Mouse (Mus musculus): ENCODE data around the gene Maats1. TPM values are rescaled to one million over a fixed set of nuclear protein-coding genes. Genes with fewer than 3 reads are reported as not detected.
A peak's percentile ranks its signal among the peaks of the same experiment; 100 is the strongest.

Maats1 gene
- total RNA-seq, 2 experiments from 2014 or later, result not detected

- ATAC-seq (replicated peaks; ENCODE audit: poor library complexity, severe bottlenecking), result no peak
Measured at GRCm38 (mm10) chr16:38302367-38302766, 39.6 kb downstream of the Maats1 start.

DNA sequence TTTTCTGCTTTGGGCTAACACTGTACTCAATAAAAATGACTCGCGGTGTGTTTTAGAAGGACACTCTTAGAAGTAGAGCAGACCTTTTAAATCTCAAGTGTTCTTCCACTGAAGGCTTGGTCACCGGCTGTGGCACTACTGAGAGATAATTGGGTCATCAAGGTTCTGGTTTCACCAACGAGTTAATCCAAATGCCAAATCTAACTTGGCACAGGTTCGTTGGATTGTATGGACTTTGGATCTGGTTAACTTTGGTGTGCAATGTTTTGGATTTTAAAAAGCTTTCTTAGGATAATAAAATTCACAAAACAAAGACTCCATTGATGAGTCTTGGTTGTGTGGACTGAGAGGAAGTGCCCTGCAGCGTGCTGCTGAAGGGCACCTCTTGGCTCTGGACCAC is 43.5 kb downstream of the Maats1 start:
- no peak for ATAC-seq (replicated peaks; ENCODE audit: poor library complexity, severe bottlenecking)

DNA sequence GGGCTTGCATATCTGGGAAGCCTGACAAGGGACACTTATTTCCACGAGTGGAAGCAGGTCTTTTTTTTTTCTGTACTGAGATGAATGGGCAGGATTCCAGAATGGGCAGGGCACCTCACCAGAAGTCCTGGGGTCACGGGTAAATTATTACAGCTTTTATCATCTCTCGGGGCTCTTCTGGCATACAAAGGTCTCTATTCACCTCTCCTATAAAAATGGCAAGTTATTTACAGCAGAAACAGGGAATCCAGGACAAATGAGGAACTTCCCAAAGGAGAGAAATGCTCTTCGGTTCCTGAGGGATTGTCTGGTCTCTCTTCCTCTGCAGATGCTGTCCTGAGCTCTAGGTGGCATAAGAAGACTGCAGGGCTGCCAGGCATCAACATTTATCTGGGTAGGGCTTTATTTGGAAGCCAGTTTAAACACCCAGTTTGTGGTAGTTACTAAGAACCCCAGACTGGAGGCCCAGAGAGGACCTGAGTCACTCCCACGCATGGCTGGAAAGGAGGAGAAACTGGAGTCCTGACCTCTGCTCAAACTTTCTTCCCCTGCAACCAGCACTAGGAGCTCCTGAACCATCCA is 46.5 kb downstream of the Maats1 start:
- no peak for ATAC-seq (replicated peaks; ENCODE audit: poor library complexity, severe bottlenecking)

DNA sequence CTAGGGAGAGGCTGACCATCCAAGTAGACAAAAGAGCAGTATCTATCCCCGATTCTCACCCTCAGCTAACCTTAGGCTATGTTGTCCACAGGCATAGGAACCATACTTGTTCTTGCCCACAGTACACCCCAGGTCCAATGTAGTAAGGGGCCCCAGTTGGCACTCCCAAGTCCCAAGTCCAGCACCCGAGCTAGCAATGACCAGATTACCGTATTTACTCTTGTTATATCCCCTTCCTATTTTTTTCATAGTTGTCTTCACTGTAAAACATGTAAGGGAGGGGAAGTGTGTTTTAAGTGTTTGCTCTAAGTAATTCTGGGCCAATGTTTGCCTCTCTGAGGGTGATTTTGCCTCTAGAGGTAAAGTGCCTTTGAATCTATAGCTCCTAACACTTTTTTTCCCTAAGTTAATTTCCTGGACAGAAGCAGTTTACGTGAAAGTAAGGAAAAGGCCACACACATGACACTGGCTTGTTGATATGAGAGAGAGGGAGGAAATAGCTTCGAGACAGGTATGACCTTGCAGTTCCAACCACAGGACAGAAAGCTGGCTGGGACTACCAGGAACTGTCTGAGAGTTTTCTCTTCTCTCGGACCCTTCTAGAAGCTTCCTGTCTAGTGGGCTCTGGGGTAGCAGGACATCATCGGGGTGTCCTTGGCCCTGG is 47.1 kb downstream of the Maats1 start, which contains the start of gene Nr1i2:
TSS of gene Nr1i2 (minus strand) at position 140 of the 664 bp plus-strand sequence.
- ATAC-seq (replicated peaks; ENCODE audit: poor library complexity, severe bottlenecking), result no peak

DNA sequence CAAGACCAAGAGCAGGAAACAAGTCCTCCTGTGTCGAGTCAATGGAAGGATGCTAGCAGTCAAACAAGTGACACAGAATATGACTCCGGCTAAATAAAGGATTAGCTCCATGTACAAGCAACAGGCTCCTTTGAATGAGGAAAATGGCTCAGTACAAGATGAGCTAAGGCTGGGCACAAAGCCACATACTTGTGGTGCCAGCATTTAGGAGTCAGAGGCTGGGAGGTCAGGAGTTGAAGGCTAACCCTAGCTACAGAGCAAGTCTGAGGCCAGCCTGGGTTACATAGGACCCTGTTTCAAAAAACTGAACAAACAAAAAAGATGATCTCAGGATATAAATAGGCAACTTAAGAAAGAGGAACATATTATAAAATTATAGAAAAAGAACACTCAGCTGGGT is 51.8 kb downstream of the Maats1 start:
- ATAC-seq (replicated peaks; ENCODE audit: poor library complexity, severe bottlenecking), result no peak

DNA sequence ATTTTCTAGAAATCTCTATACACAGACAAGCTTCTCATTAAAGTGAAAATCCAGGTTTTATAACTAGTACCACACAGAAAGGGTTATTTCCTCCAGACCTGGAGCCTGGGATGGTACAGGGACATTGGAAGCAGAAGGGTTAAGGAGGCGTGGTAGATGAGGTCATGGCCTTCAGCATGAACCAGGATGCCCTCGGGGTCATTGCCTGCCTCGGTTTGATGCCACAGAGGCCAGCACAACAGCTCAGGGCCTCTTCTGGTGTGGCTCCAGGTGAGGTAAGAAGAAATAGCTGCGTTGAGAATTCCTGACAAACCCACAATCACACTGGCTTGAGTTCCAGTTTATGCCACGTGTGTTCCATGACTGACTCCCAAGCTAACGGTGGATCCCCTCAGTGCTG is 53.1 kb downstream of the Maats1 start:
- ATAC-seq (replicated peaks; ENCODE audit: poor library complexity, severe bottlenecking), result no peak

DNA sequence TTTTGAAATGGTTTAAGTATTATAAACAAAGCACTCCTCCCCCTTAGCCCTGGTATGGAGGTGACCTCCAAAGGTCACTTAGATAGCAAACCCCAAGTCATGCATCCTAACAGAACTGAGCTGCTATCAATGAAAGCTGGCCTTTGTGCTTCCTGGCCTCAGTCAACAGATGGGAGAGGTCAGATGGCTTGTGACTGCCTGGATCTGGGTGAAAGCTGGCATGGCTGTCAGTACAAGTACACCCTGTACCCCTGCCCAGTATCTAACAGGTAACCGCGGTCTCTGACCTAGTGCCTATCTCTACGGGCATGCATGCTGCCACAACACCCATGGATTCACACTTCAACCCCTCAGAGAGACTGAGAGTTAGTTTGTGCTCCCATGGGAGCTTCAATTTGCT is 54.2 kb downstream of the Maats1 start:
- ATAC-seq (replicated peaks; ENCODE audit: poor library complexity, severe bottlenecking), result no peak

GRCm38 (mm10) chr16:38287357-38287756 is 54.6 kb downstream of the Maats1 start:
- no peak for ATAC-seq (replicated peaks; ENCODE audit: poor library complexity, severe bottlenecking)

- ATAC-seq (replicated peaks; ENCODE audit: poor library complexity, severe bottlenecking), result no peak
Measured at GRCm38 (mm10) chr16:38286541-38286940, 55.4 kb downstream of the Maats1 start.

GRCm38 (mm10) chr16:38285801-38286200 is 56.1 kb downstream of the Maats1 start:
- ATAC-seq (replicated peaks; ENCODE audit: poor library complexity, severe bottlenecking), result peak; percentile 81

- no peak for ATAC-seq (replicated peaks; ENCODE audit: poor library complexity, severe bottlenecking)
Measured at GRCm38 (mm10) chr16:38283300-38283699, 58.6 kb downstream of the Maats1 start.

GRCm38 (mm10) chr16:38282559-38283160 is 59.3 kb downstream of the Maats1 start:
- ATAC-seq (replicated peaks; ENCODE audit: poor library complexity, severe bottlenecking), result no peak

DNA sequence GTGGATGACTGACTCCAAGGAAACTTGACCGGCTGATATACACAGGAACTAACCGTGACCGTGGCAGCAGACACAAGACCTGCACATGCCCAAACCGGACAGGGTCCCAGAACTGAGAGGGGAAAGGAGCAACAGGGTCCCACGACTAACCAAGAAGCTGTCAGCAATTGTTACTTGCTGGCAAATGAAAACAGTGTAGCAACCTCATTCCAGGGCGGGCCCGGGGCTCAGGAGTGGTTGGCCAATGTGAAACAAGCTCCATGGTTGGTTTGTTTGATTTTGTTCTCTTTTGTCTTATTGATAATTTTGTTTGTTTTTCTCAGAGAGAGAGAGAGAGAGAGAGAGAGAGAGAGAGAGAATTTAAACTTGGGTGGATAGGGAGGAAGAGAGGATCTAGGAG is 61.0 kb downstream of the Maats1 start:
- ATAC-seq (replicated peaks; ENCODE audit: poor library complexity, severe bottlenecking), result no peak

GRCm38 (mm10) chr16:38279794-38280193 is 62.1 kb downstream of the Maats1 start:
- ATAC-seq (replicated peaks; ENCODE audit: poor library complexity, severe bottlenecking), result no peak

GRCm38 (mm10) chr16:38274737-38275136 is 67.2 kb downstream of the Maats1 start:
- no peak for ATAC-seq (replicated peaks; ENCODE audit: poor library complexity, severe bottlenecking)

- no peak for ATAC-seq (replicated peaks; ENCODE audit: poor library complexity, severe bottlenecking)
Measured at GRCm38 (mm10) chr16:38272483-38272882, 69.5 kb downstream of the Maats1 start.

GRCm38 (mm10) chr16:38271601-38272000 is 70.3 kb downstream of the Maats1 start:
- ATAC-seq (replicated peaks; ENCODE audit: poor library complexity, severe bottlenecking), result no peak

- ATAC-seq (replicated peaks; ENCODE audit: poor library complexity, severe bottlenecking), result no peak
Measured at GRCm38 (mm10) chr16:38255927-38256326, 86.0 kb downstream of the Maats1 start.

GRCm38 (mm10) chr16:38255107-38255506 is 86.8 kb downstream of the Maats1 start:
- no peak for ATAC-seq (replicated peaks; ENCODE audit: poor library complexity, severe bottlenecking)

GRCm38 (mm10) chr16:38254001-38254400 is 87.9 kb downstream of the Maats1 start:
- ATAC-seq (replicated peaks; ENCODE audit: poor library complexity, severe bottlenecking), result peak; percentile 67

DNA sequence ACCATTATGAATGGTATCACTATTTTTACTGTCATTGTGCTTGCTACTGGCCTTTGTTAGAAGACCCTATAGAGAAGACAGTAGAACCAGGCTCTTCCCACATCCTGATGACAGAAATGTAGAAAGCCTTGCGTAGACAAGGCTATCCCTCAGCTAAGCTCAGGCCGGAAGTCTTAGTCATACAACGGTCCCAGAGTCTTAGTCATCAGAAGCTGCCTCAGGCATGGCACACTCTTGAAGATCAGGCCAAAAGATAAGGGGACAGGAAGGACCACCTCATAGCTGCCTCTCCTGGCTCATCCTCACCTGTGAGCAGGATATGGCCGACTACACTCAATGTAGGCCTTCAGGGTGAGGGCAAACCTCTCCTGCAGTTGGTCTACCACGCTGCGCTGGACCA is 91.5 kb downstream of the Maats1 start:
- no peak for ATAC-seq (replicated peaks; ENCODE audit: poor library complexity, severe bottlenecking)

Data from granulocyte monocyte progenitor cell, adult 5-6 weeks (primary cell).